Comparison of ENCODE assay signal across 8 mouse cellular contexts in genomic region chr5:103692531-103693040, GRCm38 (mm10). TPM values are rescaled to one million over a fixed set of nuclear protein-coding genes. Genes with fewer than 3 reads are reported as not detected.
A peak's percentile ranks its signal among the peaks of the same experiment; 100 is the strongest.
DNase-seq lines count a peak whose midpoint lies in the region; ATAC-seq and TF ChIP-seq lines count a peak whose summit lies in the region.

No protein-coding gene starts in this region.

- H3K27me3 ChIP-seq in embryonic facial prominence, embryonic 11.5 days (ENCODE audit: control insufficient read depth, insufficient read depth, low read length): peaks cover 21% of the 10 kb centered on the region
- H3K27me3 ChIP-seq in heart, postnatal 0 days (ENCODE audit: control insufficient read depth, insufficient read depth, low read length): 0 out of 2 replicates have a peak, but pooled peaks cover 11% of the 10 kb centered on the region
- peaks cover 57% of the 10 kb centered on the region for H3K27me3 ChIP-seq in liver, embryonic 13.5 days

- no peak overlapping the region for H3K27ac ChIP-seq in embryonic facial prominence, embryonic 11.5 days (replicated peaks; ENCODE audit: low read depth, low read length)
- H3K27ac ChIP-seq in heart, postnatal 0 days (ENCODE audit: low read depth): peak overlapping the region; percentile 54
- no peak overlapping the region for H3K27ac ChIP-seq in liver, embryonic 13.5 days

- H3K36me3 ChIP-seq in embryonic facial prominence, embryonic 11.5 days (replicated peaks; ENCODE audit: control insufficient read depth, insufficient read depth, low read depth, low read length): no peaks in the 10 kb centered on the region
- no peaks in the 10 kb centered on the region for H3K36me3 ChIP-seq in heart, postnatal 0 days (replicated peaks; ENCODE audit: control insufficient read depth, insufficient read depth, low read length)
- no peaks in the 10 kb centered on the region for H3K36me3 ChIP-seq in liver, embryonic 13.5 days

- peak overlapping the region; percentile 57 for H3K4me3 ChIP-seq in embryonic facial prominence, embryonic 11.5 days (ENCODE audit: low read depth, low read length)
- H3K4me3 ChIP-seq in heart, postnatal 0 days (ENCODE audit: low read depth, low read length): peak overlapping the region; percentile 62
- H3K4me3 ChIP-seq in liver, embryonic 13.5 days (replicated peaks): peak overlapping the region; percentile 72

- no peak for ATAC-seq in embryonic facial prominence, embryonic 11.5 days (replicated peaks; ENCODE audit: insufficient number of reproducible peaks, low FRiP score, low TSS enrichment, low read depth)
- ATAC-seq in heart, postnatal 0 days (ENCODE audit: insufficient read depth, low read depth): peak; percentile 18
- ATAC-seq in liver, embryonic 13.5 days (ENCODE audit: low read depth): peak; percentile 29; the same call in 1 of the 2 replicates

- no peaks in the 10 kb centered on the region for H3K9me3 ChIP-seq in embryonic facial prominence, embryonic 11.5 days (replicated peaks; ENCODE audit: control insufficient read depth, low read length)
- H3K9me3 ChIP-seq in heart, postnatal 0 days (replicated peaks; ENCODE audit: control insufficient read depth, low read length): no peaks in the 10 kb centered on the region
- no peaks in the 10 kb centered on the region for H3K9me3 ChIP-seq in liver, embryonic 13.5 days (replicated peaks)

- WGBS in embryonic facial prominence, embryonic 11.5 days: under 1% methylated on average over 34 of the region's 34 CpGs
- WGBS in heart, postnatal 0 days: under 1% methylated on average over 34 of the region's 34 CpGs
- WGBS in liver, embryonic 13.5 days (ENCODE audit: insufficient replicate concordance): 1% methylated on average over 34 of the region's 34 CpGs

- H3K4me1 ChIP-seq in embryonic facial prominence, embryonic 11.5 days (ENCODE audit: control insufficient read depth, insufficient read depth, low read length): no peaks in the 10 kb centered on the region
- H3K4me1 ChIP-seq in heart, postnatal 0 days (ENCODE audit: control insufficient read depth, insufficient read depth): peaks cover 5% of the 10 kb centered on the region; the same call in 1 of the 2 replicates
- peaks cover 24% of the 10 kb centered on the region for H3K4me1 ChIP-seq in liver, embryonic 13.5 days (replicated peaks)

- no peak for TF ChIP-seq CTCF in heart, postnatal 0 days (IDR thresholded peaks at IDR 0.05; ENCODE audit: low read depth)

- TF ChIP-seq EP300 in heart, postnatal 0 days (IDR thresholded peaks at IDR 0.05; ENCODE audit: low read depth): no peak

- DNase-seq in right cerebral cortex, adult 18-20 months: peak; percentile 7
- DNase-seq in right cerebral cortex, postnatal 25 days: no peak
- no peak for DNase-seq in embryonic facial prominence, embryonic 11.5 days (ENCODE audit: low spot score)
- no peak for DNase-seq in heart, postnatal 0 days (ENCODE audit: low spot score)
- DNase-seq in liver, embryonic 13.5 days: no peak
- peak; percentile 73 for DNase-seq in skeletal muscle tissue, adult 2 months (ENCODE audit: low read depth, low spot score)
- no peak for DNase-seq in cerebellum, adult 9-10 months
- no peak for DNase-seq in spleen, adult 18-20 months

- H3K9ac ChIP-seq in embryonic facial prominence, embryonic 11.5 days (replicated peaks; ENCODE audit: low read length): peak overlapping the region; percentile 47
- H3K9ac ChIP-seq in heart, postnatal 0 days (replicated peaks; ENCODE audit: low read depth, low read length): peak overlapping the region; percentile 39
- H3K9ac ChIP-seq in liver, embryonic 13.5 days: peak overlapping the region; percentile 72

- peak overlapping the region; percentile 99 for H3K4me2 ChIP-seq in embryonic facial prominence, embryonic 11.5 days (ENCODE audit: low read depth, low read length)
- peak overlapping the region; percentile 76 for H3K4me2 ChIP-seq in heart, postnatal 0 days (ENCODE audit: low read depth, low read length)
- peak overlapping the region; percentile 92 for H3K4me2 ChIP-seq in liver, embryonic 13.5 days

RNA-seq across cellular contexts. Expression of gene Aff1, which starts 0.4 kb away (rescaled TPM):
- 6.1 and 6.9 TPM in 2 replicates for polyA plus RNA-seq in embryonic facial prominence, embryonic 11.5 days (2014; fragmentation: Nextera tagmentation; extraction: Ambion mirVana)
- 14.0 and 29.0 TPM in 2 replicates for total RNA-seq in heart, postnatal 0 days (2014; rRNA removed; ENCODE audit: low replicate concordance)
- polyA plus RNA-seq in heart, postnatal 0 days (2015; fragmentation: Nextera tagmentation; extraction: Ambion mirVana): 5.4 and 6.5 TPM in 2 replicates
- polyA plus RNA-seq in liver, embryonic 13.5 days (2015; fragmentation: Nextera tagmentation; extraction: Ambion mirVana): 8.0 and 13.7 TPM in 2 replicates

RNA-seq across cellular contexts. Expression of gene 1700016H13Rik, which starts 36.8 kb away (rescaled TPM):
- 0.28 TPM in 1 of 2 replicates, not detected in the other for polyA plus RNA-seq in embryonic facial prominence, embryonic 11.5 days (2014; fragmentation: Nextera tagmentation; extraction: Ambion mirVana)
- not detected in 2 replicates for total RNA-seq in heart, postnatal 0 days (2014; rRNA removed; ENCODE audit: low replicate concordance)
- 0.21 and 0.33 TPM in 2 replicates for polyA plus RNA-seq in heart, postnatal 0 days (2015; fragmentation: Nextera tagmentation; extraction: Ambion mirVana)
- polyA plus RNA-seq in liver, embryonic 13.5 days (2015; fragmentation: Nextera tagmentation; extraction: Ambion mirVana): 0.09 TPM in 2 replicates

Comparison
In these comparisons a context has a peak if more than half of its experiments do, and no peak if none do; other contexts are left out.
1. DNase-seq: peak in right cerebral cortex, adult 18-20 months (single experiment) and skeletal muscle tissue, adult 2 months (single experiment); none in right cerebral cortex, postnatal 25 days (single experiment), embryonic facial prominence, embryonic 11.5 days (single experiment), heart, postnatal 0 days (single experiment), liver, embryonic 13.5 days (single experiment), cerebellum, adult 9-10 months (single experiment) and spleen, adult 18-20 months (0 of 2).
2. Peak in every context shown above with its lines, with median percentiles within 50 percentile points of each other: H3K4me2 ChIP-seq, H3K4me3 ChIP-seq and H3K9ac ChIP-seq.